Mouse (Mus musculus) liver, embryonic 12.5 days (tissue): ENCODE data around the gene Xdh. TPM values are rescaled to one million over a fixed set of nuclear protein-coding genes. Genes with fewer than 3 reads are reported as not detected.

Experiments used
- ATAC-seq: fragments of 200-750 bp; cut with Nextera tagmentation; 2 replicates; pipeline ENCODE4 v1.8.0; 2017; ENCODE audit warnings: moderate number of reproducible peaks, mild to moderate bottlenecking, moderate library complexity
- H3K27ac ChIP-seq: fragments of 300-500 bp; sonication (generic); 2 replicates; pipeline ENCODE4 v1.5.1; 2016; ENCODE audit warnings: mild to moderate bottlenecking
- H3K27me3 ChIP-seq: fragments of 300-500 bp; sonication (generic); replicated peaks from 2 replicates; pipeline ENCODE4 v1.6.1; 2016; ENCODE audit warnings: mild to moderate bottlenecking, moderate library complexity
- H3K36me3 ChIP-seq: fragments of 300-500 bp; sonication (generic); 2 replicates; pipeline ENCODE4 v1.6.1; 2016; ENCODE audit warnings: mild to moderate bottlenecking, moderate library complexity
- H3K4me1 ChIP-seq: fragments of 300-500 bp; sonication (generic); 2 replicates; pipeline ENCODE4 v1.6.1; 2016
- H3K4me2 ChIP-seq: fragments of 300-500 bp; sonication (generic); 2 replicates; pipeline ENCODE4 v1.6.1; 2016; ENCODE audit warnings: mild to moderate bottlenecking, moderate library complexity
- H3K4me3 ChIP-seq: fragments of 300-500 bp; sonication (generic); 2 replicates; pipeline ENCODE4 v1.5.1; 2016; ENCODE audit warnings: mild to moderate bottlenecking, moderate library complexity
- H3K9ac ChIP-seq: fragments of 300-500 bp; sonication (generic); 2 replicates; pipeline ENCODE4 v1.6.1; 2016; ENCODE audit warnings: mild to moderate bottlenecking, moderate library complexity
- H3K9me3 ChIP-seq: fragments of 300-500 bp; sonication (generic); replicated peaks from 2 replicates; pipeline ENCODE4 v1.6.1; 2016; ENCODE audit warnings: mild to moderate bottlenecking, moderate library complexity
- WGBS: fragments of 180-500 bp; shearing (Covaris S2); methylation state at CpG from one replicate; pipeline ENCODE4 v1.1.7; 2016; ENCODE audit not compliant: insufficient replicate concordance; 5-methylcytosine and 5-hydroxymethylcytosine counted together
- polyA plus RNA-seq: library from polyadenylated mRNA; unstranded; fragments of >200 nt; fragmentation: Nextera tagmentation; extraction: Ambion mirVana; gene quantifications from 2 replicates; pipeline ENCODE4 v1.2.1, GENCODE M21; 2016

Xdh gene
- polyA plus RNA-seq: 0.35 and 0.56 TPM in 2 replicates

GRCm38 (mm10) chr17:73950062-73950735 lies at the start of gene Xdh:
Xdh (minus strand) TSS chr17:73950196.
- Histone ChIP-seq H3K36me3 (no peaks in the 10 kb centered on the region), H3K27ac (no peak within 1 kb of the TSS), H3K4me1 (no peaks in the 10 kb centered on the region), H3K4me2 (no peak within 1 kb of the TSS), H3K9me3 (no peaks in the 10 kb centered on the region), H3K4me3 (no peak within 1 kb of the TSS), H3K27me3 (no peaks in the 10 kb centered on the region), H3K9ac (no peak within 1 kb of the TSS)
- WGBS: 63% methylated on average over 13 of the region's 13 CpGs
- no peak for ATAC-seq

- Histone ChIP-seq H3K9me3 (no peaks in the 10 kb centered on the region), H3K27me3 (no peaks in the 10 kb centered on the region), H3K4me3 (no peak overlapping the region), H3K9ac (no peak overlapping the region), H3K27ac (no peak overlapping the region), H3K4me2 (no peak overlapping the region), H3K36me3 (no peaks in the 10 kb centered on the region), H3K4me1 (no peaks in the 10 kb centered on the region)
- no peak for ATAC-seq
- WGBS: 72% methylated on average over 13 of the region's 13 CpGs
Measured at GRCm38 (mm10) chr17:73995907-73996645, 46.1 kb upstream of the Xdh start.

GRCm38 (mm10) chr17:73991264-73991663 lies 41.3 kb upstream of the Xdh start:
- Histone ChIP-seq H3K36me3 (no peaks in the 10 kb centered on the region), H3K9ac (no peak overlapping the region), H3K27me3 (no peaks in the 10 kb centered on the region), H3K27ac (no peak overlapping the region), H3K4me2 (no peak overlapping the region), H3K4me1 (no peaks in the 10 kb centered on the region), H3K9me3 (no peaks in the 10 kb centered on the region), H3K4me3 (no peak overlapping the region)
- WGBS: 78% methylated on average over 4 of the region's 4 CpGs
- ATAC-seq: no peak

- H3K27me3 ChIP-seq: no peaks in the 10 kb centered on the region
- ATAC-seq: no peak
- H3K9me3 ChIP-seq: no peaks in the 10 kb centered on the region
- no peaks in the 10 kb centered on the region for H3K4me1 ChIP-seq
- 62% methylated on average over 2 of the region's 2 CpGs for WGBS
- no peak overlapping the region for H3K27ac ChIP-seq
- H3K4me2 ChIP-seq: no peak overlapping the region
- no peaks in the 10 kb centered on the region for H3K36me3 ChIP-seq
- no peak overlapping the region for H3K9ac ChIP-seq
- no peak overlapping the region for H3K4me3 ChIP-seq
Measured at GRCm38 (mm10) chr17:73986571-73986970, 36.6 kb upstream of the Xdh start.

GRCm38 (mm10) chr17:73985936-73986335 lies 35.9 kb upstream of the Xdh start:
- no peak overlapping the region for H3K27ac ChIP-seq
- no peak overlapping the region for H3K4me2 ChIP-seq
- no peaks in the 10 kb centered on the region for H3K36me3 ChIP-seq
- H3K9ac ChIP-seq: no peak overlapping the region
- no peak for ATAC-seq
- 62% methylated on average over 4 of the region's 4 CpGs for WGBS
- no peaks in the 10 kb centered on the region for H3K9me3 ChIP-seq
- H3K4me3 ChIP-seq: no peak overlapping the region
- H3K27me3 ChIP-seq: no peaks in the 10 kb centered on the region
- no peaks in the 10 kb centered on the region for H3K4me1 ChIP-seq

GRCm38 (mm10) chr17:73984508-73984907 lies 34.5 kb upstream of the Xdh start:
- 14% methylated on average over 4 of the region's 4 CpGs for WGBS
- no peaks in the 10 kb centered on the region for H3K27me3 ChIP-seq
- no peaks in the 10 kb centered on the region for H3K4me1 ChIP-seq

GRCm38 (mm10) chr17:73982871-73983270 lies 32.9 kb upstream of the Xdh start:
- Histone ChIP-seq H3K4me1 (no peaks in the 10 kb centered on the region), H3K4me2 (no peak overlapping the region), H3K9me3 (no peaks in the 10 kb centered on the region), H3K9ac (no peak overlapping the region), H3K4me3 (no peak overlapping the region), H3K36me3 (no peaks in the 10 kb centered on the region), H3K27ac (no peak overlapping the region), H3K27me3 (no peaks in the 10 kb centered on the region)
- WGBS: 38% methylated on average over 1 of the region's 1 CpGs
- ATAC-seq: no peak

More at GRCm38 (mm10) chr17:73984508-73984907, 34.5 kb upstream of the Xdh start:
- Histone ChIP-seq H3K27ac (no peak overlapping the region), H3K9me3 (no peaks in the 10 kb centered on the region), H3K4me2 (no peak overlapping the region), H3K9ac (no peak overlapping the region), H3K36me3 (no peaks in the 10 kb centered on the region), H3K4me3 (no peak overlapping the region)
- no peak for ATAC-seq

GRCm38 (mm10) chr17:73976066-73976465 lies 26.1 kb upstream of the Xdh start:
- ATAC-seq: no peak
- no peak overlapping the region for H3K9ac ChIP-seq
- H3K27me3 ChIP-seq: no peaks in the 10 kb centered on the region
- H3K9me3 ChIP-seq: no peaks in the 10 kb centered on the region
- H3K4me1 ChIP-seq: no peaks in the 10 kb centered on the region
- no peaks in the 10 kb centered on the region for H3K36me3 ChIP-seq
- no peak overlapping the region for H3K4me2 ChIP-seq
- H3K4me3 ChIP-seq: no peak overlapping the region
- no peak overlapping the region for H3K27ac ChIP-seq

GRCm38 (mm10) chr17:73972648-73973047 lies 22.7 kb upstream of the Xdh start:
- Histone ChIP-seq H3K4me1 (no peaks in the 10 kb centered on the region), H3K9ac (no peak overlapping the region), H3K36me3 (no peaks in the 10 kb centered on the region), H3K4me3 (no peak overlapping the region), H3K4me2 (no peak overlapping the region), H3K27ac (no peak overlapping the region), H3K9me3 (no peaks in the 10 kb centered on the region), H3K27me3 (no peaks in the 10 kb centered on the region)
- 64% methylated on average over 11 of the region's 11 CpGs for WGBS
- no peak for ATAC-seq

- 58% methylated on average over 4 of the region's 4 CpGs for WGBS
- ATAC-seq: no peak
- Histone ChIP-seq H3K27ac (no peak overlapping the region), H3K4me2 (no peak overlapping the region), H3K36me3 (no peaks in the 10 kb centered on the region), H3K27me3 (no peaks in the 10 kb centered on the region), H3K9ac (no peak overlapping the region), H3K4me3 (no peak overlapping the region), H3K9me3 (no peaks in the 10 kb centered on the region), H3K4me1 (no peaks in the 10 kb centered on the region)
Measured at GRCm38 (mm10) chr17:73971291-73971690, 21.3 kb upstream of the Xdh start.

- Histone ChIP-seq H3K9me3 (no peaks in the 10 kb centered on the region), H3K4me3 (no peak overlapping the region), H3K27me3 (no peaks in the 10 kb centered on the region), H3K4me2 (no peak overlapping the region), H3K9ac (no peak overlapping the region), H3K36me3 (no peaks in the 10 kb centered on the region), H3K4me1 (no peaks in the 10 kb centered on the region), H3K27ac (no peak overlapping the region)
- ATAC-seq: no peak
- 37% methylated on average over 3 of the region's 3 CpGs for WGBS
Measured at GRCm38 (mm10) chr17:73970361-73971027, 20.5 kb upstream of the Xdh start.

- no peak overlapping the region for H3K4me2 ChIP-seq
- no peaks in the 10 kb centered on the region for H3K9me3 ChIP-seq
- H3K27me3 ChIP-seq: no peaks in the 10 kb centered on the region
- ATAC-seq: no peak
- H3K4me1 ChIP-seq: no peaks in the 10 kb centered on the region
- no peak overlapping the region for H3K27ac ChIP-seq
- H3K4me3 ChIP-seq: no peak overlapping the region
- no peak overlapping the region for H3K9ac ChIP-seq
- 73% methylated on average over 9 of the region's 9 CpGs for WGBS
- H3K36me3 ChIP-seq: no peaks in the 10 kb centered on the region
Measured at GRCm38 (mm10) chr17:73964856-73965255, 14.9 kb upstream of the Xdh start.
